Mouse (Mus musculus) megakaryocyte, embryonic 14.5 days (primary cell): ENCODE measurements around the gene Ccnyl1. TPM values are rescaled to one million over a fixed set of nuclear protein-coding genes. Genes with fewer than 3 reads are reported as not detected.

Experiments
- H3K27me3 ChIP-seq: replicated peaks from 2 replicates; pipeline ENCODE3; 2012; ENCODE audit warnings: inconsistent platforms
- H3K36me3 ChIP-seq: replicated peaks from 2 replicates; pipeline ENCODE3; 2012; ENCODE audit warnings: low read length, inconsistent platforms, mixed read lengths
- H3K4me1 ChIP-seq: 2 replicates; pipeline ENCODE4 v1.6.1; 2012; ENCODE audit warnings: inconsistent platforms
- H3K4me3 ChIP-seq: replicated peaks from 2 replicates; pipeline ENCODE3; 2012; ENCODE audit warnings: moderate library complexity, mild to moderate bottlenecking, inconsistent platforms
- H3K9me3 ChIP-seq: 2 replicates; pipeline ENCODE4 v1.6.1; 2012; ENCODE audit warnings: inconsistent platforms
- FLI1 ChIP-seq: IDR thresholded peaks from 2 replicates; pipeline ENCODE4 v1.6.1; 2012; ENCODE audit warnings: low read length, inconsistent platforms, mixed read lengths
- GATA1 ChIP-seq: IDR thresholded peaks from 3 replicates; pipeline ENCODE4 v1.6.1; 2012; ENCODE audit warnings: mixed read lengths, low read length, inconsistent platforms, borderline replicate concordance
- polyA plus RNA-seq: library from polyadenylated mRNA; stranded (reverse); fragments of >175 nt; gene quantifications from 2 replicates; pipeline ENCODE4 v1.2.3, GENCODE M21; 2012; ENCODE audit warnings: low replicate concordance; ENCODE audit not compliant: insufficient read depth

Gene Ccnyl1
- polyA plus RNA-seq, 1 experiment, result 10.6 TPM

GRCm38 (mm10) chr1:64755971-64756639 lies 65.8 kb downstream of the Ccnyl1 start:
- Histone ChIP-seq H3K36me3 (no peaks in the 10 kb centered on the region), H3K9me3 (peaks cover 4% of the 10 kb centered on the region; the same call in 1 of the 2 replicates), H3K27me3 (peaks cover 9% of the 10 kb centered on the region), H3K4me3 (peak overlapping the region; percentile 47), H3K4me1 (peaks cover 25% of the 10 kb centered on the region)
- TF ChIP-seq GATA1, result no peak
- no peak for TF ChIP-seq FLI1

- TF ChIP-seq FLI1 (no peak), GATA1 (no peak)
- Histone ChIP-seq H3K36me3 (no peaks in the 10 kb centered on the region), H3K27me3 (peaks cover 8% of the 10 kb centered on the region), H3K4me1 (peaks cover 25% of the 10 kb centered on the region), H3K9me3 (peaks cover 4% of the 10 kb centered on the region; the same call in 1 of the 2 replicates), H3K4me3 (peak overlapping the region; percentile 47)
Measured at GRCm38 (mm10) chr1:64756640-64757030, 66.4 kb downstream of the Ccnyl1 start.

DNA sequence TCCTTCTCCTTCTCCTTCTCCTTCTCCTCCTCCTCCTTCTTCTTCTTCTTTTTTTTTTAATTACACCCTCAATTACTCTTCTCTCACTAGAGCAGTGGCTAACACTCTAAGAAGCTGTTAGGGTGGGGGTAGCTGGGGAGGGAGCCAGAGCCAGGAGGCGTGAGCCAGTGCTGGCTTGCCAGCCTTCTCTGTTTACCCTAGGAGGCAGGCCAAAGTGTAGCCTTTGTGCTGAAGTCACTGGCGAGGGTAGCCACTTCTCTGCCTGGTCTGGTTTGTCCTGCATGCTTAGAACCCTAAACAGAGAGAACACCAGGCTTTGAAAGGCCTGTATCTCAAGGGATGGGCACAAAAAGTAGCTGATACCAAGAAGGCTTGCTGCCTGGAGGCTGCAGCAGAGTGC lies 67.0 kb downstream of the Ccnyl1 start:
- peaks cover 4% of the 10 kb centered on the region; the same call in 1 of the 2 replicates for H3K9me3 ChIP-seq
- H3K27me3 ChIP-seq, result peaks cover 8% of the 10 kb centered on the region
- TF ChIP-seq FLI1 (no peak), GATA1 (no peak)
- H3K4me3 ChIP-seq, result no peak overlapping the region
- peaks cover 25% of the 10 kb centered on the region for H3K4me1 ChIP-seq
- H3K36me3 ChIP-seq, result no peaks in the 10 kb centered on the region

DNA sequence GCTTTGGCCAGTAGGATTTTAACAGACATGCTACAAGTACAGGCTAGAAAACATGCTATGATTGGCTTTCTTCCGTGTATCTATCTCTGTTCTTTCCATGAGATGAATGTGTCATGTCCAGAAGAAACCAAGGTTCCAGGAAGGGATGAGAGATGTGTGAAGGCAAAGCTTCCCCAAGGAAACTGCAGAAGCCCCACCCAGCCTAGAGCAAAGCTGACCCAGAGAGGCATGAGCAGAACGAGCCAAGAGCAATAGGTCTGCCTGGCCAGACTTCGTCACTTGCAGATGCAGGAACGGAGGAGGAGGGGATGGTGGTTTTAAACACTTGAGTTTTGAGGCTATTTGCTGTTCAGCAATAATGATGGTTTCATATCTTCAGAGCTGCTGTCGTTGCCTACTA lies 67.5 kb downstream of the Ccnyl1 start:
- no peak overlapping the region for H3K4me3 ChIP-seq
- H3K9me3 ChIP-seq, result peaks cover 4% of the 10 kb centered on the region; the same call in 1 of the 2 replicates
- TF ChIP-seq GATA1, result no peak
- TF ChIP-seq FLI1, result no peak
- peaks cover 8% of the 10 kb centered on the region for H3K27me3 ChIP-seq
- no peaks in the 10 kb centered on the region for H3K36me3 ChIP-seq
- H3K4me1 ChIP-seq, result peaks cover 25% of the 10 kb centered on the region

GRCm38 (mm10) chr1:64761646-64762045 lies 71.4 kb downstream of the Ccnyl1 start:
- TF ChIP-seq FLI1 (no peak), GATA1 (no peak)

GRCm38 (mm10) chr1:64770169-64770568 lies 79.9 kb downstream of the Ccnyl1 start:
- peaks cover 18% of the 10 kb centered on the region for H3K4me1 ChIP-seq
- no peaks in the 10 kb centered on the region for H3K9me3 ChIP-seq
- no peak for TF ChIP-seq GATA1
- peaks cover 6% of the 10 kb centered on the region for H3K27me3 ChIP-seq
- no peaks in the 10 kb centered on the region for H3K36me3 ChIP-seq
- no peak overlapping the region for H3K4me3 ChIP-seq

More at GRCm38 (mm10) chr1:64761646-64762045, 71.4 kb downstream of the Ccnyl1 start:
- Histone ChIP-seq H3K4me1 (peaks cover 8% of the 10 kb centered on the region), H3K36me3 (no peaks in the 10 kb centered on the region), H3K27me3 (peaks cover 8% of the 10 kb centered on the region), H3K4me3 (no peak overlapping the region), H3K9me3 (peaks cover 17% of the 10 kb centered on the region)

- TF ChIP-seq FLI1 (no peak), GATA1 (no peak)
- H3K4me1 ChIP-seq, result peaks cover 18% of the 10 kb centered on the region
- H3K36me3 ChIP-seq, result no peaks in the 10 kb centered on the region
- H3K27me3 ChIP-seq, result peaks cover 18% of the 10 kb centered on the region
- H3K9me3 ChIP-seq, result no peaks in the 10 kb centered on the region
- H3K4me3 ChIP-seq, result no peak overlapping the region
Measured at GRCm38 (mm10) chr1:64773305-64773704, 83.0 kb downstream of the Ccnyl1 start.

Other genes starting within 250 kb of the Ccnyl1 start
- gene Creb1, start 157.8 kb upstream of the Ccnyl1 start, polyA plus RNA-seq, result 1.7 and 2.1 TPM in 2 replicates
- gene Mettl21a, start 73.2 kb upstream of the Ccnyl1 start, polyA plus RNA-seq, result 2.6 and 9.7 TPM in 2 replicates
- gene Fzd5, start 47.3 kb downstream of the Ccnyl1 start, polyA plus RNA-seq, result 0.45 and 0.75 TPM in 2 replicates